Mouse (Mus musculus): Measurements from ENCODE around the gene Hcfc1.

Hcfc1 gene

DNA sequence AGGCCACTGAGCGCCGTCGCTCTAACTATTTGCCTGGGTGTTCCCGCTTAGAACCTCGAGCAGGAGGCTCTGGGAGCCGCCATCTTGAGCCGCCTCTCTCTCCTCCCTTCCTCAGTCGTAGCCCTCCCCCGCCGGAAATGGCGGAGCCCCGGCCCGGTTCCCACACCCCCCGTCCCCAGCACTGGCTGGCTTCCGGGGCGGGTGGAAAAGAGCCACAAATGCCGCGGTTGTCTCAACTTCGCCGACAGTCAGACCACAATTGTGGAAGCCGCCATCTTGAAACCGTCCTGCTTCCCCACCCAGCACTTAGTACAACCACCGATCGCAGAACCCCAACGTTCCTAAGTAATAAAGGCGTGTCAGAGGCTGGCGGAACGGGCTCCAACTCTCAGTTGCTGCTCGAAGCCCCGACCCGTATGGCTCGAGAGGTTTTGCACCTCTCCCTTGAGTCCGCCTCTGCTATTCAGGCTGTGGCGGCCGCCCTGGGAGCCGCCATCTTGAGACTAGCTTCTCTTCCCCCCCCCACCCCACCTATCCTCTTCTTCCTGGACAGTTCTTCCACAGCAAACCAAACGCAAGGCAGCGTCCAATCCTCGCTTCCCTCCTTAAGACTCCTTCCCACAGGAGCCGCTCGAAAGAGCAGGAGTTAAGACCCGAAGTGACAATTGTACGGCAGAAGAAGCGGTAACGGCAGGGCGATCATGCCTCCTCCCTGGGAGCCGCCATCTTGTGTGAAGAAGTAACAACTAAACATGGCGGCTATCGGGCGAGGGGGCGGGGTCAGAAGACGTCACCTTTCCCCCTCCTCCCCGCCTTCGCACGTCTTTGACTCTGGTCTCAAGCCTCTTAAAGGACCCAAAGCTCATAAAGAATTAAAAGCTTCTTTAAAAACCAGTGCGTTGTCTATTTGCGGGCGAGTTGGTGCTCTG lies at the start of gene Hcfc1:
TSS of gene Hcfc1 (minus strand) at position 110 of the 929 bp plus-strand sequence.
- peak; percentile 83 to 84 for DNase-seq (ENCODE audit: low spot score in 2 of 2)

DNA sequence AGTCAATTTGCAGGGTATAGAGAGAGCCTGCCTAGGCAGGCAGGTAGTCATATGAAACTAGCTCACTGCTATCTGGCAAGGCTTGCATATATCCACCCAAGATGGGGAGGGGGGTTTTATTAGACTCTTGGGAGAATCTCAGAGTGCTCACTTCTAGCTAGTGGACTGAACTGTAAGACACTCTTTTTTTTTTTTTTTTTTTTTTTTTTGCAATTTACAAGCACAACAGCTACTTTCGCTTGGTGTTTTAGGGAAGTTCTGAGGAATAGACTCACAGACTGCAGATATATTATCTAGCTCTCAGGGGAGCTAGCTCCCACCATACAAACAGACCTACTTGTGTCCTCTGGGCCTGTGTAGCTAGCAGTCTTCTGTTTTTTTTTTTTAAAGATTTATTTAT lies 48.4 kb upstream of the Hcfc1 start:
- DNase-seq (ENCODE audit: low spot score in 2 of 2), result no peak

DNA sequence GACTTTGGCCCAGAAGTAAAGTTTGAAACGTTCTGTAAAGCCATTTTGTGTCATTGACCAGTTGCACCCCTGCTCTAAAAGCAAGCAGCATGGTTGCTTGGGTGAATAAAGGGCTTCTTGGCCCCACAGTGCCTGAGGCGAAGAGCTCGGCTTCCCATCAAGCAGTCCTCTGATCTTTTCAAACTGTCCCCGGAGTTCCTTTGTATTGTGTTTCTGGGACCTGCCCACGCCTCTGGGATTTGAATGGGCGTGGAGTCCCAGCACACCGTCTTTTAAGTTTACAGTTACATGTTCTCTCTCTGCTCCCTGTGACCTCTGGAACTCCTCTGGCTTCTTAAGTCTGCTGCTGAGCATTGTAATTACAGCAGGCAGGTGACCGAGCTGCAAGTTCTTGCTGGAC lies 41.9 kb upstream of the Hcfc1 start:
- DNase-seq (ENCODE audit: low spot score in 2 of 2), result no peak

DNA sequence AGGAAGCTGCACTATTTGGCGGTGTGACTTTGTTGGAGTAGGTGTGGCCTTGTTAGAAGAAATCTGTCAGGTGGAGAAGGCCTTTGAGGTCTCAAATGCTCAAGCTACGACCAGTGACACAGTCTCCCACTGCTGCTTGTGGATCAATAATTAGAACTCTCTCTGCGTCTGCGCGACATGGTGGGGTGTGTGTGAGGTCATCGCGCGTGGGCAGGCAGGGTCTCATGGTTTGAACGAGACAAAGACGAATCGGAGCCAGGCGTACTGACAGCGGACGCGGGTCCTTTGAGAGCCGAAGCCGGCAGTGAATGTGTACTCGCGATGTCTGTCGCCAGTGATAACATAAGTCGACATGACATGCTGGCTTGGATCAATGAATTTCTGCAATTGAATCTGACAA lies 40.2 kb upstream of the Hcfc1 start:
- DNase-seq (ENCODE audit: low spot score in 2 of 2), result no peak

DNA sequence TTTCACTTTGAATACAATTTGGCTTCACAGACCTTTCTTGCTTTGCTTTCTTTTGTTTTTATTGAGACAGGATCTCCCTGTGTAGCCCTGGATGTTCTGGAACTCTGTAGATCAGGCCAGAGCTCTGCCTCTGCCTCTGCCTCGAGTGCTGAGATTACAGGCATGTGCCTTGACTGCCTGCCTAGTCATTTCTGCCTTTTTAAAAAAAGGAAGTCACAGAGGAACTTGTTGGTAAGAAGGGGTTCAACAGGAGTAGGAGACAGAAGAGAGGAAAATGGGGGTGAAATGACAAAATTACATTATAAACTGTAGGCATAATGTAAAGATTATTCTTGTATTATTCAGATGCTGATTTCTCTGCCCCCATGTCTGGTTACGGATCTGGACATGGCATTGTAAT lies 37.5 kb upstream of the Hcfc1 start:
- DNase-seq (ENCODE audit: low spot score in 2 of 2), result no peak

DNA sequence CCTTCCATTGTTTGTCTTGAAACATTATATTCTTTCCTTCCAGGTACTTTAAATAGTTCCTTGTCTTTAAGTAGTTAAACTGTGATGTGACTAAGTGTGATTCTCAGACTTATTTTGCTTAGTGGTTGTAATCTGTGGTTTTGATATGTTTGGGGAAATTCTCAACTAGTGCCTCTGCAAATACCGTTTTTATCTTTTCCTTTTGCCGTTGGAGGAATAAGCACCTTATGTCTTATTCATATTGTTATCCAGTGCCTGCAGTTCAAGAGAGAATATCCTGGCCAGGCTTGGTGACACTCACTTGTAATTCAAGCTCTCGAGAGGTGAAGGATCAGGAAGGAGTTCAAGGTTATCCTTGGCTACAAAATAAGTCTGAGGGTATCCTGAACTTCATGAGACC lies 34.9 kb upstream of the Hcfc1 start:
- no peak for DNase-seq (ENCODE audit: low spot score in 2 of 2)

DNA sequence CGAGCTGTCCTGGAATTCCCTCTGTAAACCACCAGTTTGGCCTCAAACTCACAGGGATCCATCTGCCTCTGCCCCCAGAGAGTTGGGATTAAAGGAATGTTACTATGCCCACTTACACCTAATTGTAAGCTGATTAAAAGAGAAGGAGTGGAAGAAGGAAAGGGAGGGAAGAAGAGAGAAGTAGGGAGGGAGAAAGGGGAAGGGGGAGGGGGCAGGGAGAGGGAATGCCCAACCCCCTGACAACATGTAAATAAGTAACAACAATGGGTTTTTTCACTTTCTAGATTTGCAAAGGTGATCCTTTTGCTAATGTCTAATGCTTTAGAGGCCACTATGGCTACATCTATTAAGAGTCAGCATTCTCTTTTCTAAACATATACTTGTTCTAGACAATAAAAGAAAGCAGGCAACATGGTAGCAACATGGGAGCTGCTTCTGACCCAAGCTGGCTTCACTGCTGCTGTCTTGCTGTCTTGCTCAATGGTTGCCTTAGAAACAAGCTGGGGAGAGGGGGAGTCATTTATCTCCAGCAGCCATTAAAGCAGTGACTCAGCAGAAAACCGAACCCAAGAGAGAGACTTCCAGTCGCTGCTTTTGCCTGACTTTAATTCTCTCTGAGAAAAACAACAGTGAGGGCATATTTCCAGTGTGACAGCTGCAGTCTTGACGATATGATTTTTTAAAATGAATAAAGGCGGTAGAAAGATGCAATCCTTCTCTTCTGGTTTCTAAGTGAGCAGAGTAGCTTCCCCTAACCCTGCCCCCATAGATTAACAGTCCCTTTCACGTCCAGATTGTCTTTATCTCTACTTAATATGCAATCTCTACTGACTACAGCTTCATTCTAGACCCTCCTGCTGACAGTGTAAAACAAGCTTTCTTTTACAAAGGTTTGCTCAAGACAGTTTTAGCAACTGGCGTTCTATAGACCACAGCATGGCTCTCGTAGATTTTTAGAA lies 33.0 kb upstream of the Hcfc1 start:
- no peak for DNase-seq (ENCODE audit: low spot score in 2 of 2)

DNA sequence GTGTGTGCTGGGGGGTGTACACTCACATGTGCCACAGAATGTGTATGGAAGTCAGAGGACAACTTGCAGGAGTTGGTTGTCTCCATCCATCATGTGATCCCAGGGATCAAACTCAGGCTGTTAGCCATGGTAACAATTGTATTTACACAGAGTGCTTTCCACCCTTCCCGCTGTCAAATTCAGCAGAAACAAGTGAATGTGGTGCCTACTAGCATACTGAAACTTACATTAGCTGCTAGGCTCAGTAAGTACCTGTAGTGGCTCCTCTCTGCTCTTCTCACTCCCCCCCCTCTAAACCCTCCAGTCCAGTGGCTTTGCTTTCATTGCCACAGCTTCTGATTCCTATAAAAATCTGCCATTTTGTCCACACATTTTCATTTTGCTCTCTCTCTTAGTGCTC lies 11.6 kb upstream of the Hcfc1 start:
- no peak for DNase-seq (ENCODE audit: low spot score in 2 of 2)

DNA sequence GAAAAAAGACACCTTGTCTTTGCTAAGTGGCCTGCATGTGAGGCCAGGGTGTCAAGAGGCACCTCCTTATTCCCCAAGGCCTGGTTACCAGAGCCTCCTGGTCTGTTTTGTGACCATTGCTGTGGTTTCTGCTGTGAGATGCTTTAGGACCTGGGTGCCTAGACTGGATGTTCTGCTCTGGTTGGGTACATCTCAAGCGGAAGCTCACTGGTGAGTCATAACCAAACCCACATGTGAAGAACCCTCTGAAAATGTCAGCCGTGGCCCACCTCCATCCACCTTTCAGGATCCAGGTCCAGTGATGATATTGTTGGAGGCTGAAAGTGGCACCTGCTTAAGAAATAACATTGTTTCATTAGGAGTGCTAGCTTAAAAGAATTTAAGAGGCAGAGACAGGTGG lies 10.1 kb upstream of the Hcfc1 start:
- no peak for DNase-seq (ENCODE audit: low spot score in 2 of 2)

DNA sequence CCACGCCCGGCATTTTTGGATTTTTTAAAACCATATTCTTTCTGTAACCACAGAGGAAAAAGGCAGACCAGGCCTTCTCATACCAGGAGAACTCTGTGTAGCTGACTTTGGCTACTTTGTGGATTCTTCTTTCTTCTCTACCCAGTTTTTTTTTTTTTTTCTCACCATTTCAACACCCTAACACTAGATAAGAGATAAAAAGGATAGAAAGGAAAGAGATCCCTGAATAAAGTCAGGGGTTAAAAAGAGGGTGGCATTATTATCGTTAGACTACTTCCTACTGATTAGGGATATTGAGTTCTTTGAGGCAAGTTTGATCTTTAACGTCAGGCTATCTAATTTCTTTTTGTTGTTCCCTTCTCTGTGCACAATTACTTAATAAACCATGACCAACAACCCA lies 6.6 kb upstream of the Hcfc1 start:
- no peak for DNase-seq (ENCODE audit: low spot score in 2 of 2)

DNA sequence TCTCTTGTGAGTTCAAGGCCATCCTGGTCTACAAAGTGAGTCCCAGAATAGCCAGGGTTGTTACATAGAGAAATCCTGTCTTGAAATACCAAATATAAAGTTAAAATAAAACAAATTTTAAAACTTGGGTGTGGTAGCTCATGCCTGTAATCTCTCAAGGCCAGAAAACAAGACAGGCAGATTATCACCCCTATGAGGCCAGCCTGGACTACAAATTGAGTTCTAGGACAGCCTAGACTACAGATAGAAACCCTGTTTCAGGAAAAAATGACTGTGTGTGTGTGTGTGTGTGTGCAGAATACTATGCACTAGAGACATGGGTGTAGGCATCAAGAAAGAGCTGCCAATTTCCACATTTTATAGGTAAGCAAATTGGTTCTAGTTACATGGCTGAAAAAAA lies 4.6 kb upstream of the Hcfc1 start:
- no peak for DNase-seq (ENCODE audit: low spot score in 2 of 2)

DNA sequence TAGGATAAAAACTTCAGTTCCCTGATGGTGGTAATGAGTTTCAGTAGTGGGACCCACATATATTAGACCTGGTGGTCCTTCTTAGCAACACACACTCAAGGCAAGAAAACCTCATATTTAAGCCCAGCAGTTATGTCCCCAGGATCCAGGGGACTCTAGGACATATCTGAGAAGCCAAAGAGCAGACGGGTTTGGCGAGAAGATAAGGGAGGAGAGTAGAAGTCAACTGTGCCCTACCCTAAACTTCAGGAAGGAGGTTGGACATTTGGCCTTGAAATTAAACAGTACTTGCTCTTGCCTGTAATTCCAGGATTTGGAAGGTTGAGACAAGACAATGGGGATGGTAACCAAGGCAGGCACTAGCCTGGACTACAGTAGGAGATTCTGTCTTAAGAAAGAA lies 3.6 kb upstream of the Hcfc1 start:
- DNase-seq (ENCODE audit: low spot score in 2 of 2), result no peak

DNA sequence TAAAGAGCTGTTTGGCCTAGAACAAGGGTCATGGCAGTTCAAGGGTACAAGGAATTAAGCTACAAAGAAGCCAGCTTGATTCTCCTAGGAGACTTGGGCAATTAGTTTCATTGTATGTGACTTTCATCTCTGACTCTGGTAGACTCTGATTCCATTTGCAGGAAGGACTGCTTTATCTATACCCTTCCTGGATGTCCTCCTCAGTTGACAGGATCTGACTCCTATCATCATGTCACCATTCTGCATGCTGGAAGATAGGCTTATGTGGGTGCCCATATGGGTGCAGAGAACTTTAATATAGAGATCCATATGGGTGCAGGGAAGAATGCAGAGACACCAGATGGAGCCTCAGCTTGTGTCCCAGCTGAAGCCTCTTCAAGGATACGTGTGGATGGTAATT lies 3.0 kb upstream of the Hcfc1 start:
- no peak for DNase-seq (ENCODE audit: low spot score in 2 of 2)

DNA sequence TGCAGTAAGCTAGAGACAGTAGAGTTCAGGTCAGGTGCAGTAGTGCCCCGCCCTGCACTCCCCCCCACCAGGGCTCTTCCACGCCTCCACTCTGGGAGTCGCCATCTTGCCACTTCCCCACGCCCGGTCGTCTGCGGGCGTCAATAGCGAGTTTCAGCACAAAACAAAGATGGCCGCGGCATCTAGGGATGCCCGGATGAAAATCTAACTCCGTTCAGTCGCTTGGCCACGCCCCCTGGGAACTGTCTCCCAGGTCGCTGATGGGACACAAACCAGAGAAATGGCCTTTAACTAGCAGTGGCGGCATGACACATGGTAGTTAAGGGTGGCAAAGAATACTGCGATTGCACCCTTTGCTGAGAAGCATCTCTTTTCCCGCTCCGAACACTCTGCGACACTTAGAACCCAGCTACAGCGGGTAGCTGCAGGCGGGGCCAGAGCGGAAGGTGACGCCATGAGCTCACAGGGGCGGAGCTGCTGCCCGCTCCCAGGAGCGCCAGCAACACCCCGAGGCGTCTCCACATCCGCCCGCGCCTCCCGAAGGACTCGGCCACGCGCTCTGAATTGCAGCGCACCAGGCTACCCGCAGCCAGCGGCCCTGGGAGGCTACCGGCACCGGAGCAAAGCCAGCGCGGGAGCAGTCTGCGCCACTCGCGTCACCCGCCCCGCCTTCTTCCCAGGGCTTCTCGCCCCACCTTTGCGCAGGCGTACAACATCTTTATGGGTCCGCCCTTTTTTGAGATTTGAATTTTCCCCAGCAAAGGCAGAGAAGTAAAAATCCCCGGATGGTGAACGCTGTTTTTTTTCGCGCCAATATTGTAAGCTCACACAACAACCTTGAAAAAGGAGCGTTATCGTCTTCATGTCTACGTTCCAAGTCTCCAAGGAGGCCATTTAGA lies 1.3 kb upstream of the Hcfc1 start:
- DNase-seq (ENCODE audit: low spot score in 2 of 2), result peak; percentile 75 to 79

DNA sequence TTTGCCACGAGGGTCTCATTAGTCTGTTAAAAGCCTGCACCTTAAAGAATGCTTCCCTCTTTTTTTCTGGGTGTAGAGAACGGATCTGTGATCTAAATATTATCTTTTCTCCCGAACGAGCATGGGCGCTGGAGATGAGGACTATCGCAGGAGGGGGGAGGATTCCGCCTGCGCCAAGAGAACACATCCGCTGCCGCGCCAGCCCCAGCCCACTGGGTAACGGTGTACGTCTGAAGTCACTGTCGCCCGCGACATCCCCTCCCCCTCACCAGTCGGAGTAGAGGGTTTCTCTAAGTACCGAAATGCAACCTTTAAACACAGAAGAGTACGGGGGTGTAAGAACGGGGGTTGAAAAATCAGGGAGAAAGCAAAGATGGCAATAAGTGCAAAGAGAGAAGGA lies 850 bp downstream of the Hcfc1 start:
- DNase-seq (ENCODE audit: low spot score in 2 of 2), result peak; percentile 68 to 71

DNA sequence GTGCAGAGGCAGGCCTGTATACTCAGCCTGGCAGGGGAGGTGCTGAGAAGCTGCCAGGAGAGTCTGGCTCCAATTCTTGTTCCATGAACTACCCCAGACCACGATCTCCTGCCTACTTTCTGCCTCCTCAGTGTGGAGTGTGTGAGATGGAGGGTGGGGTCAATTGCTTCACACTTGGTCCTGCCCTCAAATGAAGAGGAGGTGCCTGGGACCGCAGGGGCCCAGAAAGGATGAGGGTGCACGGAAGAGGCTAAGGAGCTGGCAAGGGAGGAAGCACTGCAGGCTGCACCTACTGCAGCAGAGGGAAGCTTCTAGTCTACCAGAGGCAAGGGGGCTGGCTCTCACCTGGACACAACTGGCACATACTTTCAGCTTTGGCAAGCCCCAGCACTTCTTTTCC lies 1.8 kb downstream of the Hcfc1 start:
- peak in 1 of 2 experiments; percentile 14 for DNase-seq (ENCODE audit: low spot score in 2 of 2)

DNA sequence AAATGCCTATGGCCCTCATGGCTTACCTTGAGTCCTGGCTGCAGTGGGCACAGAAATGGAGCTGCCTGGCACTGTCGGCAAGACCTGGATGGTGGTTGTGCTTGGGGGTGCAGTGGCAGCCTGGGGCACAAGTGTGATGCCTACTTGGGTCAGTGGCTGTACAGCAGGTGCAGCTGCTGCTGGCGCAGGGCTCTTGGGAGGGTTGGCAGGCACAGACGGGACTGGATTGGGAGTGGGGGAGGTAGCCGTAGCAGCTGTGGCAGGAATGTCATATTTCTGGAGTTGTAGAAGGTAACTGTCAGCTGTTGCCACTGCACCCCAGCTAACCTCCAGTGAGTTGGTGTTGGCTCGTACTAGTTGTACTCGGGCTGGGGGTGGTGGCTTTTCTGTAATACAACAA lies 11.2 kb downstream of the Hcfc1 start:
- DNase-seq (ENCODE audit: low spot score in 2 of 2), result no peak

DNA sequence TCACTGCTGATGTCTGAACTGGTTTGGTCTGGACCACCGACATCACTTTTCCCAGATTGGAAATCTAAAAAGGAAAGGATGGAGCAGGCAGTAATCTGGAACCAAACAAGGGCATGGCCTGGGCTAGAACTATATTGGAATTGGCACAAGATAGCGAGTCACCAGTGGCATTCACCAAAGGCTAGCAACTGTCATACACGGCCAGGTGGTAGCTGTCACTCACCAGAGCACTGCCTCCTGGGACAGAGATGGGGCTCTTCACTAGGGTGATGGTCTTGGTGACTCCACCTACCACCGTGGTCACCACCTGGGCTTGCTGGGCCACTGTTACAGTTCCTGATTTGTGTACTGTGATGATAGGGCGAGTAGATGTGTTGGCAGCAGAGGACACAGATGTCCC lies 13.6 kb downstream of the Hcfc1 start:
- DNase-seq (ENCODE audit: low spot score in 2 of 2), result no peak

DNA sequence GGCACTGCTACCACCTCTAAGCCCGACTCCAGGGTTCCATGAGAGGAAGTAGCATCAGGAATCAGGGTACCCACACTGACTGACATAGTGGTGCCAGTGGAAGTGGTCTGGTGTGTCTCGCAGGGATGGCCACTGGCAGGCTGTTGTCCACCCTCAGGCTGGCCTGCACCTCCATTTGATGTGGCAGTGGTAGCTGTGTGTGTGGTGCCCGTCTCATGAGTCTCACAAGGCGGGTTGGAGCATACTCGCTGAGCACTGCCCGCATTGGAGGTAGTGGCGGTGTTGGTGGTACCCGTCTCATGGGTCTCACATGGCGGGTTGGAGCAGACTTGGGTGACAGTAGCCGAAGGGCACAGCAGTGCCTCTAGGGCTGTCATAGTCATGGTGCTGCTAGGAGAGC lies 16.8 kb downstream of the Hcfc1 start:
- DNase-seq (ENCODE audit: low spot score in 2 of 2), result no peak

DNA sequence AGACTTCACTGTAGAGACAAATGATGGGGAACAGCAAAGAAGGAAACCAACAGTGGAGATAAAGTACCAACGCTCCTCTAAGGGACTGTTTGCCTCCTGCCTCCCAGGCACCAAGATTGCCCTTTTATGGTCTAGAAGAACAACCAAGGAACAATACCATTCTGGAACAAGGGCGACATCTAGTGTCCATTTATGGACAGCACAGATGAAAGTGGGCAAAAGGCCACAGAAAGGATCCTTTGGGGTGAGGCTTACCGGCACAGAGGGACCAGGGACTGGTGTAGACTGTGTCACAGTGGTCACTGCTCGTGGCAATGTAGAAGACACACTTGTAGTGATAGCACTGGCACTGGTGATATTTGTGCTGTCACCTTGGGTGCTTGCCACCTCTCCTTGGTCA lies 17.5 kb downstream of the Hcfc1 start:
- peak in 1 of 2 experiments; percentile 42 for DNase-seq (ENCODE audit: low spot score in 2 of 2)

DNA sequence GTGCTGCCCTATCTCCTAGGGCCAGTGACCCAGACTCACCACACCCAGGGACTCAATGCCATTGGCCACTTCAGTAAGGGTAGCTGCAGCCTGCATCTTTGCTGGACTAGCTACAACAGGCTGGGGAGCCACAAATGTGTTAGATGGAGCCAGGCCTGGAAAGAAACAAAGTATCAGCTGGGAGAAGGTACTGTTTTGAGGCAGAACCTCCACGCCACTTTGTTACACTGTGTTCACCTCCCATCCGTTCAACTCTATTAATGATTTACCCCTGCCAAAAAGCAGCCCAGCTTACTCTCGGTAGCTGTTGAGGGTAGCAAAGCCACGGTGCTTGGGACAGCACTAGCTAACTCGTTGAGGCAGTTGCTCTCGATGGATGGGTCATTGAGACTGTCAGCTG lies 19.3 kb downstream of the Hcfc1 start:
- no peak for DNase-seq (ENCODE audit: low spot score in 2 of 2)

DNA sequence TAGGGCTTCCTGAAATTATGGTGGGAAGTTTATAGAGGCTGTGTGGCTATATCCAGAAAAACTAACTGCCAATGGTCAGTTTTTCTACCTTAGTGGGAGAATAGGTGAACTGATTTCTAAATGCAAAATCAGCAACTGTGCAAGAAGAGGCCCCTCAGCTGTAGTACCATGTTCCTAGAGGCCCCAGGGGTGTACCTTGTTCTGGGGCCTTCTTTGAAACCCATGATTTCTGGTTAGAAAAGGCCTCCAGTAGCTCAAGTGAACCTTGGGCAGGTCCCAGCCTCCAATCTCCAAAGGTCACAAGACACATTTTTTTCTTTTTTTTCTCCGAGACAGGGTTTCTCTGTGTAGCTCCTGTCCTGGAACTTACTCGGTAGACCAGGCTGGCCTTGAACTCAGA lies 23.9 kb downstream of the Hcfc1 start:
- no peak for DNase-seq (ENCODE audit: low spot score in 2 of 2)
